Mouse (Mus musculus) T-cell, adult 2 months (primary cell): ENCODE measurements around the gene Ifi35.
"Not testable (repeated sequence)": the region's sequence is repeated elsewhere in the genome, so short reads cannot be mapped to it uniquely, and the experiment has no call there.

ENCODE experiments used
- DNase-seq: peaks from one replicate; pipeline ENCODE4 v3.0.0; 2022; ENCODE audit warnings: low spot score

The Ifi35 gene

DNA sequence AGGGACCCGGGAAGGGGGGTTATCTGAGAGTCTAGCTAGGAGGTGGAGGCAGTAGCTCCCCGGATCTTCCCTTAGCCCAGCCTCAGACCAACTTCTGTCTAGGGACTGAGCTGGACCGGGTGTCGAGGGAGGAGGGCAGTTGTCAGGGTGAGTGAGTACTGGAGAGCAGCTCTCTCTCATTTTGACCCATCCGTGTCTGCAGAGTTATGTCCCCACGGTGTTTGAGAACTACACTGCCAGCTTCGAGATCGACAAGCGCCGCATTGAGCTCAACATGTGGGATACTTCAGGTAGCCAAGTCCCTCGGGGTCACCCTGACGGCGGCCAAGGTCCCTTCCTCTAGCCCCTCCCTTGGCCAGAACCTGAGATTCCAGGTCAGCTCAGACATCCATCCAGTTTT lies 20.5 kb downstream of the Ifi35 start:
- DNase-seq: no peak

DNA sequence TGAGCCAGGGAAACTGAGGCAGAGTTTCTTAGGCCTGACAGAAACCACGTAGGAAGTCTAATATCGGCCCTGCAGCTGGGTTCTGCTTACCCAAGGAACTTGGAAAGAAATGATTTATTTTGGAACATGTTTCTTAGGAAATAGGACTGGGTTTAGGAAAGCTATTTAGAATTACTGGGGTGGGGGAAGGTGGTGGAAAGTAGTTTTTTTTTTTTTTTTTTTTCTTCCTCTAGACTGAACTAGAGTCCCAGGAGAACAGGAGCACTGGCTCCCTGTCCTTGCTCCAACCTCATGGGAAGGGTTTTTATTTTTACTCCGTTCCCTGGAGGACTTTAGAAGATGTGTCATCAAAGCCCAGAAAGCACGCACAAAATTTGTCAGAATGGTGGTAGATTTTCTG lies 20.9 kb downstream of the Ifi35 start:
- DNase-seq: no peak

DNA sequence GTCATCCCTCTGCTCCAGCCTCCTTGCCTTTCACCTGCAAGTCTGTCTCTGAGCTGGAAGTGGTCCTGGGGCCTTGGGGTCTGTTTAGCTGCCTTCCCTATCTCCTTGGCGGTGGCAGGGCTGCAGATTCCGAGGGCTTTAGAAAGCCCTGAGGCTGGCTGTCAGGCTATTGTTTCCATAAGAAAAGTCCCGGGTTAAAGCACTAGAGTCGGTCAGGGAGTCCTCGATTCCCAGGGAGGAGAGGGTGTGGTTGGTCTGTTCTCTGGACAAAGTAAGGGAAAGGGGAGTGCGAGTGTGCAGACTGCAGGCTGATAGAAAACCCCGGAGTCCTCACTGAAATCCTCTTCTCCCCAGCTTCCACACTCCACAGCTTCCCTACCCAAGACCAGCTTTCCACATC lies 22.0 kb downstream of the Ifi35 start:
- no peak for DNase-seq

DNA sequence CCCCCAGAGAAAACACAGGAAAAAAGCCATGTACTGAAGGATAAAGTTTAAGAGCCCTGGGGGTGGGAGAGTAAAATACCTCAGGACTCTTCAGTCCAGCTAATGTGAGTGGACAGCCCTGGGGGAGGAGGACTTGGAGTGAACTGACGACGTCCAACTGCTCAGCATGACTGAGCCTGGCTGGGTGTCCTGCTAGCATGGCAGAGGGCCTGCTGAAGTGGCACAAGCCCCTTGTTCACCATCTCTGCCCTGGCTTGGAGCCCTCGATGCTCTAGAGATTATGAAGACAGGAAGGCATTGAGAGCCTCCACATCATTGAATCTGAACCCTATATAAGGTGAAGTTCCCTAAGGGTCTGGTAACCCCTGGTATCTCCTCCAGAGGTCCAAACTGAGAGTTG lies 23.7 kb downstream of the Ifi35 start:
- no peak for DNase-seq

DNA sequence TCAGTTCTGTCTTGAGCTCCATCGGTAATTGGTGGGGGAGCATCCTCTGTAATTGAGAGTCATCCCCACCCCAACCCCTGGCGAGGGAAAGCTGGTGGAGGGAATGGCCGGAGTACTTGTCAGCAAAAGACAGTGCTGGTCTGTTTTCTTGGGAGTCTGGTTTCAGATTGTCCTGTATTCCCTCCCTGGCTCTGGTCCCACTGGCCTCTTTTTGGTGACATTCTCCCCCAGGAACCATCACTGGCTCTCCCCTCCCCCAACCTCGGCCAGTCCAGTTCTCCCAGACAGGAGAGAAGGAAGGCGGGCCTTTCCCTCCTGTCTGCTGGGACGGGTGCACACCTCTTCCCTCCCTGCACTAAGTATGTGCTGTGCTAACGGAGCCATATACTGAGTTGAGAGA lies 24.1 kb downstream of the Ifi35 start:
- no peak for DNase-seq

DNA sequence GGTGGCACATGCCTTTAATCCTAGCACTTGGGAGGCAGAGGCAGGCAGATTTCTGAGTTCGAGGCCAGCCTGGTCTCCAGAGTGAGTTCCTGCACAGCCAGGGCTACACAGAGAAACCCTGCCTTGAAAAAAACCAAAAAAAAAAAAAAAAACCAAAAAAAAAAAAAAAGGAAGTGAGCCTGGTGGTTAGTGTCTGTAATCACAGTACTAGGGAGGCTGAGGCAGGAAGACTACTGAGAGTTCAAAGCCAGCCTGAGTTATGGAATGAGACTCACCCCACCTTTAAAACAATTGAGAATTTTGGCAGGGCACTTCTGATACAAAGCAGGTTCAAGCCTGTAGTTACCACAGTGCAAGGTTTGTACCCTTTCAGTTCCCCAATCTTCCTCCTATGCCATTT lies 25.5 kb downstream of the Ifi35 start:
- not testable (repeated sequence) for DNase-seq

DNA sequence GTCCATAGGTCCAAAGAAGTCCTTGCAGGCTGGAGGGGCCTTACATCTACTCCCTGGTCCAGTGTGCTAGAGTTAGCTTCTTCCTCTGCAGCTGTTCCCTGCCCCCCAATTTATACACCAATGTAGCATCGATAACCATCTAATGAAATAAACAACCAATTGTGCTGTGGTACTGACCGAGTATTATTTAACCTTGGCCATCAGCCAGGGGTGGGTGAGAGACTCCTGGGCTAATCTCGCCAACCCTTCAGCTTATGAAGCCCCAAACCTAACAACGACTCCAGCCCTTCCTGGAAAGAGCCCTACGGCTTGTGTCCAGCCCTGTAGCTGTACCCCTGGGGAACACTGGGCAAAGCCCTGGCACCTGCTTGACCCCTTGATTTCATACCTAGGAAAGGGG lies 26.1 kb downstream of the Ifi35 start:
- no peak for DNase-seq

DNA sequence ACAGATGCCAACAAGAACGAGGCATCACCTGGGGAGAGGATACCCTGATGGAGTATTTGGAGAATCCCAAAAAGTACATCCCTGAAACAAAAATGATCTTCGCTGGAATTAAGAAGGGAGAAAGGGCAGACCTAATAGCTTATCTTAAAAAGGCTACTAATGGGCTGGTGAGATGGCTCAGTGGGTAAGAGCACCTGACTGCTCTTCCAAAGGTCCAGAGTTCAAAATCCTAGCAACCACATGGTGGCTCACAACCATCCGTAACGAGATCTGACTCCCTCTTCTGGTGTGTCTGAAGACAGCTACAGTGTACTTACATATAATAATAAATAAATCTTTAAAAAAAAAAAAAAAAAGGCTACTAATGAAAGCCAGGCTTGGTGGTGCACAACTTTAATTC lies 28.2 kb downstream of the Ifi35 start:
- DNase-seq: not testable (repeated sequence)

DNA sequence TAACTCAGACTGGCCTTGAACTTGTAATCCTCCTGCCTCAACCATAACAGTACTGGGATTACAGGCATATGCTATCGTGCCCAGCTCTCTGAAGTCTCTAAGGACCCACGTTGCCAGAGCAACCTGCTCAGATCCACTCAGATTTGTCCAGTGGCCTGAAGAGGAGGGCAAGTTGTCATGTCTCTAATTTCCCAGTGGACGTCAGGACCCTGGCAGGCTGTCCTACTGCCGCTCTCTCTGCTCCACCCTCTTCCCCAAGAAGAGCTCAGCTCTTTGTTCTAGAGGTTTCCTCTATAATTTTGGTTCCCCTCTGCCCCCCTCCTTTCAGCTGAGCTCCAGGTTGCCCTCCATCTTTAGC lies 29.0 kb downstream of the Ifi35 start:
- DNase-seq: no peak

DNA sequence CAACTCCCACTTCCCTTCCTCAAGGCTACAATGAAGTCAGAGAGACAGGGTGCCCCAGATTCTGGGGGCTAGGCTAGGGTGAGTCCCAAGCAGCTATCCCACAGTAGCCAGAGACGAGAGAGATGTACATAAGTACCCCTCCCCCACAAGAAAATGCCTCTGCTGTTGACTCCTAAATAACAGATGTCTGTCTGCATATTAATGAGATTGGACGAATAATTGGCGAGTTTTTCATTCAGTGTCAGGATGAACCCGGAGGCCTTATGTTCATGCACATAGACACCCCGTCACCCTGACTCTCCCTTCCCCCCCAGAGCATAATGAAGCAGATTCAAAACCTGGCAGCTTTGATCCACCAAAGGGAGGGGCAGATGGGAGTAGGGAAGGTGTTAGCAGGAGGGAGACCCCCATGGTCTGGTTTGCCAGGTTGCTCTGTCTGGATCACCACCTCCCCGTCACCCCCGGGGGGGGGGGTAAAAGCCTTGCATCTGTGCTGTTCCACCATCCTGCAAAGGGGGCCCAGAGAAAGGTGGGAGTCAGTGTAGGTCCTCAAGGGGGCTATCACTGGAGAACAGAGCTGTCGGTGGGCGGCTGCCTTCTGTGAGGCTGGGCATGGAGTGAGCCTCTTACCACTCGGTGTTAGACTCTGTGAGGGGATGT lies 29.5 kb downstream of the Ifi35 start:
- DNase-seq: no peak

DNA sequence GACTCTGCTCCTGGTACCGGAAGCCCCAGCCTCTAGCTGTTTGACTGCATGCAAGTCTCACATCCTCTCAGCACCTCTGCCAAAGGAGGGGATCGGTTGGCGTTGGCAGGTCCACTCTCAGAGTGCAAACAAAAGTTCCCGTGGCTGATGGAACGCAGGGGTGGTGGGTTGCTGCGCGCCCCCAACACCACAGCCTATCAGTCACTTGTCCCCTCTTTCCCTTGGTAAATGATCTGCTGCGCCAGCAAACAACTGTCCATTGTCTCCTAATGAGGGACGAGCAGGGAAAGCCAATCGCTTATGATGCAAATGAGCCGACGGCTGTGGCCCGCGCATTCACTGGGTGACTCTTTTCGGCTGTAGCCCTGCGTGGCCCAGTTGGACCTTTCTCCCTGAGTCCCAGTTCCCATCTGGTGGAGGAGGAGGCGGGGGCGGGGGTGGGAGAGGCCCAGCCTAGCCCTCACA lies 31.0 kb downstream of the Ifi35 start:
- DNase-seq: no peak

DNA sequence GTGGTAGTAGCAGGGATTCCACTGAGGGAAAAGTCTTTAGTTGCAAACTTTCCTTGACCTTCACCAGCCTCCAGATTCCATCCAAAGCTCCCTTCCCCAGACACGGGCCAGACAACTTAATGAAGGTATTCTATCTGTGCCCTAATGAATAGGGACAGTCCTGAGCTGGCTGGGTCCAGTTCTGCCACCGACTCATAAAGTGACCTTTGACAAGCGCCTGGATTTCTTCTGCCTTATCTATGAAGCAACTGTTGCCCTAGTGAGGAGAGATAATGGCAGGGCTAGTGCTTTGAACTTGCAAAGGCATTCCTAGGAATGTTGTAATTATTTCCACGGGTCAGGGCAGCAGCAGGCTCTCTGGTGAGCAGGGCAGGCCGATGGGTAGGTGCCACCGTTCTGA lies 32.7 kb downstream of the Ifi35 start:
- no peak for DNase-seq

DNA sequence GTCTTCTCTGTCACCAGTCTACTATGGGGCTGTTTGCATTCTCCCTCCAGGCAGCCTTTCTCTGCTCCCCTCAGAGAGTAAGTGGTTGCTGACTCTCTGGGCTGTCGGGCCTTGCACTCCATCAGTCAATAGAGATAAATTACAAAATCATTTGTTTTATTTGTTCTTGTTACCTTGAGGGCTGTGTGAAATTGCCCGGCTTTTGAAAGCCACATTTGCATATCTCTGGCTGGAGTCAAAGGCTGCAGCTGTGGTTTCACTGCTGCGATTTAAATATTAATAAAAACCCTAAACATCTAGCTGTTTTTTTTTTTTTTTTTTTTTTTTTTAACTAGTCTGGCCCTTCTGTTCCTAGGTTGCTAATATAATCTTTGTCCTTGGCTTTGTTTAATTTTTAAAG lies 35.6 kb downstream of the Ifi35 start:
- no peak for DNase-seq

DNA sequence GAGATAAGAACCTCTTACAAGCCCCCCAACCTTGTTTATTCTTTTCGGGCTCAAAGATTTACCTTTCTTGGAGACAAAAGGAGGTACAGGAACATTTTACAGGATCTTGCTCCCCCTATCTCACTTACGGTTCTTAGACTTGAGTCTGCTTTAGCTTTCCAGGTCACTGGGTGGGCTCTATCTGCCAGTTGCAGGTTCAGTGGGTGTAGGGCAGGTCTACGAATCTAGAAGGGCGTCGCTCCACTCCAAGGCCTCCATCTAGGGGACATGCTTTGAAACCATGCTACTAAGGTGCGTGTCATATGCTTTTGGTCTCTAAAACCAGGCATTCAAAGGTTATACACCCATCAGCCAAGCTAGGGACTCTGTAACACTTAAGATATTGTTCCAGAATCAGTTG lies 36.0 kb downstream of the Ifi35 start:
- no peak for DNase-seq

DNA sequence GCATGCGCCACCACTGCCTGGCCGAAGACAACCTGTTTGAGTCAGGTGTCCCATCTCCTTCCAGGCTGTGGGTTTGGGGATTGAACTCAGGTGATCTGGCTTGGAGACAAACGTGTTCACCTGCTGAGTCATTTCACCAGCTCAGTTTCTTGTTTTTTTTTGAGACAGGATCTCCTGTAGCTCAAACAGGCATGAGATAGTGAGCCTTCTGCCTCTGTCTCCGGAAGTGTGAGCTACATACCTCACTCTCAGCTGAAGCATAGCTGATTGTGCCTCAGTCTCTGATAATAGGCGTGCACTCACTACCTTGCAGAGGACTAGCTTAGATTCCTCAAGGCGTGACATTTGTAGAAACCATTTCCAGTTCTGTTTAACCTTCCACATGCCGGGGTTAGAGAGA lies 36.6 kb downstream of the Ifi35 start:
- DNase-seq: no peak

DNA sequence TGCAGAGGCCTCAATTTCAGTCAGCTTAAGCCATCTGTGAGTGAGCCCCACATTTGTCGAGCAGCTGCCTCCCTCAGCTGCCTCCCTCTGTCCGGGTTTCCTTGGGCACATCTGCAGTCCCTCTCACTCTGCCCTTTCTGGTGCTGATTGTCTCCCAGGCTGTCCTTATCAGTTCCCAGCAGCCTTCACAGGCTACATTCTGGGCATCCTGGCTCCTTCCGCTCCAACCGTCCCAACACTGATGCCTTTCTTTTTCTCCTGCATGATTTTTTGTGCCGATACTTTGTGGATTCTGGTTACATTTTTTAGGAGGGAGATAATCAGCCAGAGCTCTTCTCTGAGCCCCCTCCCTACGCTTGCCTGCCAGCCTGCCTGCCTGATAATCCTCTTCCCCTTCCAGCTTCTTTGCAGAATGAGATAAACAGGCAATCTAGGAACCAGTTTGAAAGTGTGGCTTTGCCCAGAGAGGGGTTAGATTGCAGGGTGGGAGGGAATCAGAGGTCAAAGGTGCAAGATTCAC lies 37.4 kb downstream of the Ifi35 start:
- no peak for DNase-seq

DNA sequence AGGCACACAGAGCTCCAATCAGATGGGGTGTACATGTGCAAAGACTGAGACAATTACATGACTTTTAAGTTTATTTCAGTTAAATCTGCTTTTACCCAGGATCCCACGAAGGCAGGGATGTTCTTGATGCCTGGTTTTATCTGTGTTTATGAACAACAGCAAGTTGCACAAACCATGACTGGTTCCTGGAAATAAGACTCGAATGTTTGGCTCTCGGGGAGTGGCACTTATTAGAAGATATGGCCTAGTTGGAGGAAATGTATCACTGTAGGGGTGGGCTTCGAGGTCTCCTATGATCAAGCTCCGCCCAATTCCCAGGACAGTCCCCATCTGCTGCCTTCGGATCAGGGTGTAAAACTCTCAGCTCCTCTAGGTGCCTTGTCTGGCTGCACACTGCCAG lies 37.9 kb downstream of the Ifi35 start:
- no peak for DNase-seq

DNA sequence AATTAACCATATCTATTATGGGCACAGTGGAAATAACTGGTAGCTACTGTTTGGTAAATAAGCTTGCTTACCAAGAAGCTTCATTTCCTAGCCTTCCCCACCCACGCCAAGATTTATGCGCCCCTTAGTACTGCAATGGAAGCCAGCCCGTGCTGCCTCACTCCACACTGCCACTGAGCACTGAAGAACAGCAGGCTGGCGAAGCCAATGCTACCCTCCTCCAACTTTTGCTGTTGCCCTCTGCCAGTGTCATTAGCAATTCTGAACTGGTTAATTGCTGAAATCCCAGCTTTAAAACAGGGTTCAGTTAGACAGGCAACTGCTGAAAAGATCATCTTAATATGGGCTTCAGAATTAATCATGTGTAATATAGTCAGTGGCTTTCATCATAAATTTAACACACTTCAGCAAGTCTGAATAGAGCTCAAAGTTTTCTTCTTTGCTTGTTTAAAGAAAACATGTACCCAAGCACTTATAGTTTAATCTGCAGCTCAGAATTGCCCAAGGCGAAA lies 58.1 kb downstream of the Ifi35 start:
- no peak for DNase-seq

DNA sequence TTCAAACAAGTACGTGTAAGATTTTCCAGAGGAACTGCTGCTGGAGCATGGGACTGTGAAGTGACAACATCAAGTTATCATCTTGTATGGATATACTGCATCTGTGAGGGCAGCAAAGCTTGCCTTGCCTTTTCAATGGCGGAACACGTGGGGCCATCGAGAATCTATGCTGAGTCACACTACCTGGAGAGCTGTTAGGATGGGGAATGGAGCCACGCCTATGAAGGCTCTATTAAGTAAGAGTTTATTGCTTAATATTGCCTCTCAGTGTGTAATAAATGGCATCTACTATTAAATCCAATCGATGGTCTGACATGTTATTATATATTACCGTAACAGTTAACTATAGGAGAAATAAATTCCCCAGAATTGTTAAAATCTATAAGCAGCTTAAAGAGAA lies 58.9 kb downstream of the Ifi35 start:
- DNase-seq: no peak
